Mouse (Mus musculus): ENCODE data around the gene Sirt6.
"Not testable (repeated sequence)": the region's sequence is repeated elsewhere in the genome, so short reads cannot be mapped to it uniquely, and the experiment has no call there.

The Sirt6 gene

DNA sequence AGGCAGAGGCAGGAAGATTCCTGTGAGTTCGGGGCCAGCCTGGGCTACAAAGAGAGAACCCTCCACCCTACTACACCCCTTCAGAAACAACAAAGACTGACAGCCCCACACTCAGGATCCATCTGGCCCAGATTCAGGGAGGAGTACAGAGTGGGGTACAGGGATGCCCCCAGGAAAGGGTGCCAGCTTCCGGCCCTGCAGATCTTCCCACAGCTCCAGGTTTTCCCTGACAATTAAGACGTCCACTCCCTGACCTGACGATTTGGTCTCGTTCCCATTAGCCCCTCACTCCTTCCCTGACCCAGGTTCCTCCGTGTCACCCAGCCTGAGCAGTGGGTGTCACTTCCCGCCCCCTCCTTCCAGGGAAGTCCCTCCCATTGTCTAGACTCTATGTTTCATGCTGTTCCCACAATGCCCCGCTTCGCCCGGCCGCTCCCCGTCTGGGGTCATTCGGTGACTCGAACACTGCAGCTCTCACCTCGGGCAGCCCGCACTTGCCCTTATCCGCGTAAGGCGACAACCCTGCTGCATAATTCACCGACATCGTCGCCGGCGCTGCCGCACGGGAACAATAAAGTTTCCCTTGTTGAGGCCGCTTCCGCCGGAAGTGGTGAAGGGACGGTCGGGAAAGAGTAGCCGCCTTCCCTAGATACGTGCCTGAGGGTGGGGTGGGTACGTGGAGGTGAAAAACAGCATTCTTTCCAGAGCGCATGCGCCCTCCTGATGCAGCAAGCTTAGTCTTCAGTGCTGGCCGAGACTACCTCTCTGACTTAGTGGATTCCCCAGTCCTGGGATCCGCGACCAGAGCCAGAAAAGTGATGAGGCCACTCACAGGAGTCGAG is at the start of gene Sirt6:
Gene Sirt6 (minus strand): TSS at position 804 of the 842 bp plus-strand sequence.
- DNase-seq: peak; percentile 95

- DNase-seq: no peak
Measured at GRCm38 (mm10) chr10:81656174-81656573, 28.6 kb upstream of the Sirt6 start.

GRCm38 (mm10) chr10:81655178-81655577 is 27.6 kb upstream of the Sirt6 start:
- DNase-seq: no peak

GRCm38 (mm10) chr10:81648803-81649775 is 21.5 kb upstream of the Sirt6 start, which contains the start of gene Gm10778:
TSS of gene Gm10778 (plus strand) at chr10:81649059.
- peak; percentile 90 for DNase-seq

GRCm38 (mm10) chr10:81646015-81646555 is 18.5 kb upstream of the Sirt6 start:
- DNase-seq: no peak

DNA sequence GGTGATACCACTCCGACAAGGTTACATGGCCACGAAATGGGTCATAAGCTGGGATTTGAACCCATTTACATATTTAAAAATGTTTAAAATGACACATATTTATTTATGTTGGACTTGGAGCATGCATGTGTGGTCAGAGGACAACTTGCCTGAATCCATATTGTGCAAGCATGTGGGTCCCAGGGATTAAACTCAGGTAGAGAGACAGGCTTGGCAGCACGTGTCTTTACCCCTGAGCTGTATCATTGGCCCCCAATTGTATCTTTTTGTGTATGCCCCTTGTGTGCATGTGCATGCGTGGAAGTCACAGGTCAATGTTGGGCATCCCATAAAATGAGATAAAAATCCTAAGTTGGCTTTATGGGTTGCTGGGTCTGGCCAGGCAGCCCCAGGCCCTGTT is 17.8 kb upstream of the Sirt6 start:
- DNase-seq: no peak

- DNase-seq: no peak
Measured at GRCm38 (mm10) chr10:81644716-81645115, 17.1 kb upstream of the Sirt6 start.

GRCm38 (mm10) chr10:81644162-81644561 is 16.6 kb upstream of the Sirt6 start:
- no peak for DNase-seq

- peak; percentile 98 for DNase-seq
Measured at GRCm38 (mm10) chr10:81643449-81644055, 16.0 kb upstream of the Sirt6 start.

DNA sequence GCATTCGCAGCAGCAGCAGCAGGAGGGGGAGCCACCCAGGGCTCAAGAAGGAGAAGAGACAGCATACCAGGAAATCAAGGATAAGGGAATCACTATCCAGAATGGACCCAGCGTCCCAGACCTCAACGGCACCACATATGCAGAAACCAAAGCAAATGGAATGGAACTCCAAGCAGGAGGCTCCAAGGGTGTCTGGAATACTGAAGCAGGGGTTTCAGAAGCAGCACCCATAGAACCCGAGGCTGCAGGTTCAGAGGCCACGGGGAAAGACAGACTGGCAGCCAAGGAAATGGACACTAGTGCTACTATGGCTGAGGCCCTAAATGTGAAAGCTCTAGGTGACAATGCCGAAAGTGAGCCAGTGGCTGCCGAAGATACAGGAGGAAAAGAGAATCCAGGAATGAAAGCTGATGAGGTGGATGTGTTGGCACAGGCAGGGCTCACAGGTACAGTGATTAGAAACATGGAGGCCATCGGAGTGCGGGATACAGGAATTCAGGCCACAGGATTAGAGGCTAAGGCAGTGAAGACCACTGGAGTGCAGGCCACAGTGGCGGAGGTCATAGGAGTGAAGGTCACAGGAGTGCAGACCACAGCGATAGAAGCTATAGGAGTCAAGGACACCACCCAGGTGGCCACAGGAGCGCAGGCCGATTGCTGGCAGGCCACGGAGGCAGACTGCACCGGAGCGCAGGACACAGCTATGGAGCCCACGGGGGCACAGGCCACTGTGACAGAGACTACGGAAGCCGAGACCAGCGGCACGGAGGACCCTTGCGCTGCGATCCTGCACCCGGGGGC is 15.3 kb upstream of the Sirt6 start:
- DNase-seq: no peak

DNA sequence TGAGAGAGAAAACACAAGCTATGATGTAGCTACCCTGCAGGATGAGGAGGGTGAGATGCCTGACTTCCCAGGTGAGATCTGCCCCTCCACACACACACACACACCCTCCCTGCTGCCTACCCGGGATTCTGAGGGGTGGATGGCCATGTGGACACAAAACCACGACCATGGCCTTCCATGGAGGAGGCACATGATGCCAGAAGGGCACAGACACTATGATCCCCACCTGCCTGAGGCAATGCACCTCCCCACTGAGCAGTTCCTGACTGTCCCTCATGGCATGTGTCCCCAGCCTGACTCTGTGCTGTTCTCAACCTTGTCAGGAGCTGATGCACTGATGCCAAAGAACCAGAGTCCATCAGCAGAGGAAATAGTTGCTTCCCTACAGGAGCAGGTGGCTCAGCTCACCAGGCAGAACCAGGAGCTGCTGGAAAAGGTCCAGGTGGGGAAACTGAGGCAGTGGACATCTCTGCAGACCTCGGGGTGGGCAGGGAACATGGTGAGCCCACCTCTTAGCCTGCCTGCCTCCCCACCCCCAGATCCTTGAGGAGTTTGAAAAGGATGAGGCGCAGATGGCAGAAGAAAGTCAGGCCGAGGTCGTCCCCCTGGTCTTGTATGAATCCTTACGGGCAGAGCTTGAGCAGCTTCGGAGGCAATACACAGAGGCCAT is 14.5 kb upstream of the Sirt6 start:
- DNase-seq: no peak

DNA sequence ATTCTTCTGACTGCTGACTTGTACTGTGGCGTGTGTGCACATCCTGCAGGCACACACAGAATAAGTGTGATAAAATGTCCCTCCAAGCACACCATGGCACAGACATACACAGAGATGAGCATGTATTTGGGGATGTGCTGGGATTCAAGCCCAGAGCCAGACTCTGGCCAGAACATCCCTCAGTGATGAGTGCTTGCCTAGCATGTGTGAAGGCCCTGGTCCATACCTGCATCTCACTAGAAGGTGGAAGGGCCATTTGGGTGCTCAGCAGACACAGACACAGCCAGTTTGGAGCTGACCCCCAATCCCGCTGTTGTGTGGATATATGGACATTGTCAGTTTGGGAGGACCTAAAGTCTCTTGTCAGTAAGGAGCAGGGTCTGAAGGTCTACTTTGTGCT is 14.0 kb upstream of the Sirt6 start:
- DNase-seq: no peak

DNA sequence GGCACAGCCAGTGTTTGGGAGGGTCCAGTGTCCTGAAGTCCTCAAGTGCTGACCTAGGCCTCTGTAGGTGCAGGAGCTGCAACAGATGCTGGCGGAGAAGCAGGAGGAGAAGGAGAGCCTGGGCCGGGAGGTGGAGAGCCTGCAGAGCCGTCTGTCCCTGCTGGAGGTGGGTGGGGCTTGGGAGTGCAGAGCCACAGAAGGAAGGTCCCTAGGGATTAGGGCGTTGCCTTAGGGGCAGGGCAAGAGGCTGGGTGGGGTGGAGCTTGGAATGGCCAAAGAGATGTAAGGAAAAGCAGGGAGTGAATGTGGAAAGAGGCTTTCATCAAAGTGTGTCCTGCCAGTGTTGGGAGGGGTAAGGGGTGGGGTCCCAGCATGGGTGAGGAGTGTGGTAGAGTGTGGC is 13.2 kb upstream of the Sirt6 start:
- not testable (repeated sequence) for DNase-seq

- no peak for DNase-seq
Measured at GRCm38 (mm10) chr10:81638101-81638500, 10.5 kb upstream of the Sirt6 start.

GRCm38 (mm10) chr10:81636338-81636737 is 8.7 kb upstream of the Sirt6 start:
- DNase-seq: no peak

- peak; percentile 91 for DNase-seq
Measured at GRCm38 (mm10) chr10:81633253-81634099, 5.9 kb upstream of the Sirt6 start.

- no peak for DNase-seq
Measured at GRCm38 (mm10) chr10:81628390-81628789, 793 bp upstream of the Sirt6 start, which contains the start of gene Ankrd24. TSS of gene Ankrd24 (plus strand) at chr10:81628540.

GRCm38 (mm10) chr10:81627836-81628220 is 231 bp upstream of the Sirt6 start:
- no peak for DNase-seq

- no peak for DNase-seq
Measured at GRCm38 (mm10) chr10:81626101-81626993, 1.2 kb downstream of the Sirt6 start.

Measured in kidney, postnatal 14 days (tissue).